Mouse (Mus musculus): ENCODE results near the gene Vmn2r62. TPM values are rescaled to one million over a fixed set of nuclear protein-coding genes. Genes with fewer than 3 reads are reported as not detected.

The Vmn2r62 gene
- polyA plus RNA-seq (2015; fragmentation: Illumina TruSeq; extraction: RNeasy Lipid Tissue Mini Kit (QIAGEN cat#74804); ENCODE audit: low read depth, low replicate concordance), result not detected

GRCm38 (mm10) chr7:42793425-42793824 lies at the start of gene Vmn2r62:
TSS of gene Vmn2r62 (minus strand) at chr7:42793525.

GRCm38 (mm10) chr7:42726917-42727316 lies 66.4 kb downstream of the Vmn2r62 start, which contains the start of gene Gm17067:
TSS of gene Gm17067 (minus strand) at chr7:42727017.

Other genes with a start within 250 kb of the Vmn2r62 start
- gene Gm21028, start 214.9 kb downstream of the Vmn2r62 start, polyA plus RNA-seq (2015; fragmentation: Illumina TruSeq; extraction: RNeasy Lipid Tissue Mini Kit (QIAGEN cat#74804); ENCODE audit: low read depth, low replicate concordance), result not detected
- gene Zfp977, start 201.0 kb downstream of the Vmn2r62 start, polyA plus RNA-seq (2015; fragmentation: Illumina TruSeq; extraction: RNeasy Lipid Tissue Mini Kit (QIAGEN cat#74804); ENCODE audit: low read depth, low replicate concordance), result 1.1 TPM
- 2.1 TPM for gene Zfp976, start 150.9 kb downstream of the Vmn2r62 start, polyA plus RNA-seq (2015; fragmentation: Illumina TruSeq; extraction: RNeasy Lipid Tissue Mini Kit (QIAGEN cat#74804); ENCODE audit: low read depth, low replicate concordance)
- 6.6 TPM for gene Zfp975, start 100.8 kb downstream of the Vmn2r62 start, polyA plus RNA-seq (2015; fragmentation: Illumina TruSeq; extraction: RNeasy Lipid Tissue Mini Kit (QIAGEN cat#74804); ENCODE audit: low read depth, low replicate concordance)
- gene Gm17067, start 66.5 kb downstream of the Vmn2r62 start, polyA plus RNA-seq (2015; fragmentation: Illumina TruSeq; extraction: RNeasy Lipid Tissue Mini Kit (QIAGEN cat#74804); ENCODE audit: low read depth, low replicate concordance), result not detected
- gene Gm2381, start 73.7 kb upstream of the Vmn2r62 start, polyA plus RNA-seq (2015; fragmentation: Illumina TruSeq; extraction: RNeasy Lipid Tissue Mini Kit (QIAGEN cat#74804); ENCODE audit: low read depth, low replicate concordance), result not detected
- gene Vmn2r63, start 140.3 kb upstream of the Vmn2r62 start, polyA plus RNA-seq (2015; fragmentation: Illumina TruSeq; extraction: RNeasy Lipid Tissue Mini Kit (QIAGEN cat#74804); ENCODE audit: low read depth, low replicate concordance), result not detected
- not detected for gene Gm9268, start 225.2 kb upstream of the Vmn2r62 start, polyA plus RNA-seq (2015; fragmentation: Illumina TruSeq; extraction: RNeasy Lipid Tissue Mini Kit (QIAGEN cat#74804); ENCODE audit: low read depth, low replicate concordance)

Measured in brain, adult 10 weeks (tissue).